Mouse (Mus musculus): ENCODE measurements around the gene Ano9. TPM values are rescaled to one million over a fixed set of nuclear protein-coding genes. Genes with fewer than 3 reads are reported as not detected.

Gene Ano9
- polyA plus RNA-seq, 1 experiment from 2014 or later, result 0.12 TPM

- no peaks in the 10 kb centered on the region for H3K27me3 ChIP-seq (ENCODE audit: control insufficient read depth, insufficient read depth, low read length)
- peaks cover 14% of the 10 kb centered on the region; the same call in 1 of the 2 replicates for H3K36me3 ChIP-seq (ENCODE audit: control insufficient read depth, insufficient read depth, low read length)
- under 1% methylated on average over 37 of the region's 37 CpGs for WGBS
Observed at GRCm38 (mm10) chr7:141061269-141061692, 56.3 kb downstream of the Ano9 start.

DNA sequence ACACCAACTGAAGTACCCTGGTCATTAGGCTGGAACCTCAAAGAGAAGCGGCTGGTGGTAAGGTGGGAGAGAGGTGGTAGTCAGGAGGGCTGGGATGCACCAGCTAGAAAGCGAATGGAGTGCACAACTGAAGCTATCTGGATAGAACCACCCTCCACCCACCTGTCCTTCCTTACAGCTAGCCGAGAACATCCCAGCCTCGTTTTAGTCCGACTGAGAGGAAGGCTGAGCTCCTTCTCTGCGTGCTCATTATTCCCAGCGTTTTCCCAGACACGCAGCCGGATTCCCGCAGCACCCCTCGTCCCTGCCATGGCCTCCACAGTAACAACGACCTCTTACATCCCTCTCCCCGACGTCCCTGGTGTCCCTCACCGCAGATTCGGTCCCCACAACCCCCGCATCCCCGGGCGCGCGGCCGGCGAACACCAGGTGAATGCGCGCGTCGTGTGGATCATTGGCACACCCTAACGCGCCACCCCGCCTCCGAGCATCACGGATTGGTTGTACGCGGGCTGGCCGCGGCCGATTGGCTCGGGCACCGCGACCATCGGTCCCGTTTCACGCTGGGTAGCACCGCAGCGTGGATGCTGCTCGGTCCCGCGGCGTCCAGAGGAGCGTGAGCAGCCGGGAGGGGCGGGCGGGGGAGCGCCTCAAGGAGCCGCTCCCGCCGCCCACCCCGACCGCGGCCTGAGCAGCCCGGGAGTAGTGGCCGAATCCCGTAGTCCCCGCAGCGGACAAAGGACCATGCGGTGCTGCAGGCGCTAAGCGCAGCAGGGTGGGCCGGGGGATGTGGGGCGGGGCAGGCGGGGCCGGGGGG, 57.0 kb downstream of the Ano9 start, which contains the start of gene B4galnt4:
Gene B4galnt4 (plus strand): TSS at position 679 of the 817 bp plus-strand sequence.
- DNase-seq (ENCODE audit: low spot score, missing footprints) (peak; percentile 97), ATAC-seq (ENCODE audit: low FRiP score) (peak; percentile 98)
- Histone ChIP-seq H3K4me1 (ENCODE audit: control insufficient read depth, insufficient read depth, low read length) (peaks cover 11% of the 10 kb centered on the region), H3K4me2 (peak within 1 kb of the TSS; percentile 93), H3K27me3 (ENCODE audit: control insufficient read depth, insufficient read depth, low read length) (no peaks in the 10 kb centered on the region), H3K27ac (ENCODE audit: low read depth, low read length) (peak within 1 kb of the TSS; percentile 54), H3K36me3 (ENCODE audit: control insufficient read depth, insufficient read depth, low read length) (peaks cover 13% of the 10 kb centered on the region; the same call in 1 of the 2 replicates), H3K9ac (ENCODE audit: low read length) (peak within 1 kb of the TSS; percentile 98), H3K4me3 (ENCODE audit: low read depth, low read length) (peak within 1 kb of the TSS; percentile 89), H3K9me3 (ENCODE audit: control insufficient read depth, low read length) (no peaks in the 10 kb centered on the region)
- 1% methylated on average over 71 of the region's 72 CpGs for WGBS

More at GRCm38 (mm10) chr7:141061269-141061692, 56.3 kb downstream of the Ano9 start:
- peak overlapping the region; percentile 54 for H3K27ac ChIP-seq (ENCODE audit: low read depth, low read length)
- H3K9ac ChIP-seq (ENCODE audit: low read length), result peak overlapping the region; percentile 98
- ATAC-seq (ENCODE audit: low FRiP score) (peak; percentile 80), DNase-seq (ENCODE audit: low spot score, missing footprints) (peak; percentile 96)
- peaks cover 11% of the 10 kb centered on the region for H3K4me1 ChIP-seq (ENCODE audit: control insufficient read depth, insufficient read depth, low read length)
- peak overlapping the region; percentile 89 for H3K4me3 ChIP-seq (ENCODE audit: low read depth, low read length)
- H3K4me2 ChIP-seq, result peak overlapping the region; percentile 93
- no peaks in the 10 kb centered on the region for H3K9me3 ChIP-seq (ENCODE audit: control insufficient read depth, low read length)

DNA sequence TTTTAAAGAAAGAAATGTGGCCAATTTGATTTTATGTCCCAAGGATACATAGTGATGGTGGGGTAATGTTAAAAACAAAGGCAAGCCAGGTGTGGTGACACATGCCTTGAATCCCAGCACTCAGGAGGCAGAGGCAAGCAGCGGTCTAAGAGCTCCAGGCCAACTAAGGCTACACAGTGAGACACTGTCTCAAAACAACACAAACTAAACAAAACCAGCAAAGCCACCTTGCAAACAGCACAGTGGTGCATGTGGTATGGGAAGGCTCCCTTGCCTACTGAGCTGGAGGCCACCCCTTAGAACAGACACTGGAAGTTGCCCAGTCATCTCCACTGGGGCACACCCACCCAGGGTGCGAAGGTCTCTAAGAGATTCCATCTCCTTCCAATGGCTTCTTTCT, 57.7 kb downstream of the Ano9 start:
- H3K36me3 ChIP-seq (ENCODE audit: control insufficient read depth, insufficient read depth, low read length), result peaks cover 10% of the 10 kb centered on the region; the same call in 1 of the 2 replicates
- no peak for ATAC-seq (ENCODE audit: low FRiP score)
- 63% methylated on average over 2 of the region's 2 CpGs for WGBS

DNA sequence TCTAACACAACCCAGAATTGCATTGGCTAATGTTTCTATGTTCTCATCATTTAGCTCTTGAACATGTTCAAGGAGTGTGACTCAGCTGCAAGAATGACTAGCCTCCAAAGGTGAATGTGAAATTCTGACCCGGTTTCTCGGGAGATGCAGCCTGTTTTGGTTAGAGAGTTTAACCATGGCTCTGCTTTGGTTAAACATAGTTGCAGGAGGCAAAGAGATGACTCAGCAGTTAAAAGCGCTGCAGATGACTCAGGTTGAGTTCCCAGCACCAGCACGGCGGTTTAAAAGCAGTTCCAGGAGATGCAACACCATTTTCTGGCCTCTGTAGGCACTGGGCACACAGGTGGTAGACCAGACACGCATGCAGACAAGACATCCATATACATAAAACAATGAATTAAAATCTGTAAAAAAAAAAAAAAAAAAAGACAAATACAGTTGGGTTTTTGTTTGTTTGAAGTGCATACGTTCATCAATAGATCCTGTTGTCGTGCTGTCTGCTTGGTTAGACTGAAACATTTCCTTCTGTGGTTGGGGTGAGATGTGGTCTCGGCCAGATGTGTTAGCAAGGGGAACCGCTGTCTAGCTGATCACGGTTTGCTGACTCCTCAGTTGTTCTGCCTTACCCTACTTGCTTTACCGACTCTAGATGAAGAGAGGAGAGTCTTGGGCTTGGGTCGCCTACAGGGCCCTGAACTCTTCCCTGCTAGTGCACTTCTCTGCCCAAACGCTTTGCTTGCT, 58.8 kb downstream of the Ano9 start:
- H3K9me3 ChIP-seq (ENCODE audit: control insufficient read depth, low read length), result no peaks in the 10 kb centered on the region
- DNase-seq (ENCODE audit: low spot score, missing footprints) (no peak), ATAC-seq (ENCODE audit: low FRiP score) (no peak)
- H3K27me3 ChIP-seq (ENCODE audit: control insufficient read depth, insufficient read depth, low read length), result no peaks in the 10 kb centered on the region
- H3K27ac ChIP-seq (ENCODE audit: low read depth, low read length), result no peak overlapping the region
- H3K9ac ChIP-seq (ENCODE audit: low read length), result no peak overlapping the region
- H3K36me3 ChIP-seq (ENCODE audit: control insufficient read depth, insufficient read depth, low read length), result no peaks in the 10 kb centered on the region; the same call in 1 of the 2 replicates
- no peak overlapping the region for H3K4me2 ChIP-seq
- WGBS, result 91% methylated on average over 14 of the region's 14 CpGs
- peaks cover 11% of the 10 kb centered on the region for H3K4me1 ChIP-seq (ENCODE audit: control insufficient read depth, insufficient read depth, low read length)
- no peak overlapping the region for H3K4me3 ChIP-seq (ENCODE audit: low read depth, low read length)

More for the DNA sequence above, 57.7 kb downstream of the Ano9 start:
- H3K4me2 ChIP-seq, result peak overlapping the region; percentile 93
- peak overlapping the region; percentile 98 for H3K9ac ChIP-seq (ENCODE audit: low read length)
- H3K27ac ChIP-seq (ENCODE audit: low read depth, low read length), result no peak overlapping the region
- no peaks in the 10 kb centered on the region for H3K27me3 ChIP-seq (ENCODE audit: control insufficient read depth, insufficient read depth, low read length)
- DNase-seq (ENCODE audit: low spot score, missing footprints), result no peak
- H3K9me3 ChIP-seq (ENCODE audit: control insufficient read depth, low read length), result no peaks in the 10 kb centered on the region
- peaks cover 11% of the 10 kb centered on the region for H3K4me1 ChIP-seq (ENCODE audit: control insufficient read depth, insufficient read depth, low read length)
- peak overlapping the region; percentile 89 for H3K4me3 ChIP-seq (ENCODE audit: low read depth, low read length)

GRCm38 (mm10) chr7:141057541-141057940, 60.1 kb downstream of the Ano9 start:
- Histone ChIP-seq H3K9me3 (ENCODE audit: control insufficient read depth, low read length) (no peaks in the 10 kb centered on the region), H3K9ac (ENCODE audit: low read length) (no peak overlapping the region), H3K27me3 (ENCODE audit: control insufficient read depth, insufficient read depth, low read length) (no peaks in the 10 kb centered on the region), H3K4me3 (ENCODE audit: low read depth, low read length) (no peak overlapping the region), H3K4me2 (no peak overlapping the region), H3K36me3 (ENCODE audit: control insufficient read depth, insufficient read depth, low read length) (no peaks in the 10 kb centered on the region), H3K4me1 (ENCODE audit: control insufficient read depth, insufficient read depth, low read length) (peaks cover 11% of the 10 kb centered on the region), H3K27ac (ENCODE audit: low read depth, low read length) (no peak overlapping the region)
- ATAC-seq (ENCODE audit: low FRiP score) (no peak), DNase-seq (ENCODE audit: low spot score, missing footprints) (no peak)
- WGBS, result 93% methylated on average over 1 of the region's 1 CpGs

GRCm38 (mm10) chr7:141056976-141057375, 60.6 kb downstream of the Ano9 start:
- no peaks in the 10 kb centered on the region for H3K36me3 ChIP-seq (ENCODE audit: control insufficient read depth, insufficient read depth, low read length)
- no peak overlapping the region for H3K4me2 ChIP-seq
- ATAC-seq (ENCODE audit: low FRiP score) (no peak), DNase-seq (ENCODE audit: low spot score, missing footprints) (no peak)
- no peaks in the 10 kb centered on the region for H3K9me3 ChIP-seq (ENCODE audit: control insufficient read depth, low read length)
- no peak overlapping the region for H3K4me3 ChIP-seq (ENCODE audit: low read depth, low read length)
- 93% methylated on average over 6 of the region's 6 CpGs for WGBS
- no peak overlapping the region for H3K27ac ChIP-seq (ENCODE audit: low read depth, low read length)
- no peaks in the 10 kb centered on the region for H3K27me3 ChIP-seq (ENCODE audit: control insufficient read depth, insufficient read depth, low read length)
- no peak overlapping the region for H3K9ac ChIP-seq (ENCODE audit: low read length)
- H3K4me1 ChIP-seq (ENCODE audit: control insufficient read depth, insufficient read depth, low read length), result peaks cover 7% of the 10 kb centered on the region

DNA sequence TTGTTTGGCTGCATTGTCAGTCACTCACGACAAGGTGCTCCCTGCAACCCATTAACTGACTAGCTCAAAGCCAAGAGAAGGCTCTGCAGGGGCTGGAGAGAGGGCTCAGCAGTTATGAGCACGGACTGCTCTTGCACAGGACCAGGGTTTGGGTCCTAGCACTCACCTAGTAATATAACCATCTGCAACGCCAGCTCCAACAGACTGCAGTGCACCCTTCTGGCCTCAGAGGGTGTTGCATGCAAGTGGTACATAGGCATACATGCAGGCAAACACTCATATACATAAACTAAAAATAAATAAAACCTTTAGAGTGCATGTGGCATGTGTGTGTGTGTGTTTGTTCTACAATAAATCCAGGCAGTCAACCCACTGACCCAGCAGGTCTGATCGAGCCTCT, 61.8 kb downstream of the Ano9 start:
- Histone ChIP-seq H3K27me3 (ENCODE audit: control insufficient read depth, insufficient read depth, low read length) (no peaks in the 10 kb centered on the region), H3K27ac (ENCODE audit: low read depth, low read length) (no peak overlapping the region), H3K9me3 (ENCODE audit: control insufficient read depth, low read length) (no peaks in the 10 kb centered on the region), H3K4me1 (ENCODE audit: control insufficient read depth, insufficient read depth, low read length) (no peaks in the 10 kb centered on the region), H3K9ac (ENCODE audit: low read length) (no peak overlapping the region), H3K4me2 (no peak overlapping the region), H3K36me3 (ENCODE audit: control insufficient read depth, insufficient read depth, low read length) (no peaks in the 10 kb centered on the region), H3K4me3 (ENCODE audit: low read depth, low read length) (no peak overlapping the region)
- DNase-seq (ENCODE audit: low spot score, missing footprints), result no peak
- no peak for ATAC-seq (ENCODE audit: low FRiP score)
- WGBS, result 83% methylated on average over 4 of the region's 4 CpGs

DNA sequence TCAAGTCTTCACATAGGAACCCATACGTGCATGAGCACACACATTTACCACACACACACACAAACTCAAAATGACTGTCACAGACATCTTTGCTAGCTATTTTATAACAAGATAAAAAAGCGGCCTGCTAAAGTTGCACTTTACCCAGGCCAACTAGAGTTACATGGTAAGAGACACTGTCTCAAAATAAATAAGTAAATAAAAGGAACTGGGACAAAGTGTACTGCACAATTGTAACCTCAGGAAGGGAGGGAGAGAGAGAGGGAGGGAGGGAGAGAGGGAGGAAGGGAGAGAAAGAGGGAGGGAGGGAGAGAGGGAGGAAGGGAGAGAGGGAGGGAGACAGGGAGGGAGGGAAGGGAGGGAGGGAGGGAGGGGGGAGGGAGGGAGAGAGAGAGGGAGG, 65.2 kb downstream of the Ano9 start:
- 75% methylated on average over 2 of the region's 2 CpGs for WGBS
- no peaks in the 10 kb centered on the region for H3K27me3 ChIP-seq (ENCODE audit: control insufficient read depth, insufficient read depth, low read length)
- no peaks in the 10 kb centered on the region for H3K9me3 ChIP-seq (ENCODE audit: control insufficient read depth, low read length)
- no peak overlapping the region for H3K27ac ChIP-seq (ENCODE audit: low read depth, low read length)
- H3K36me3 ChIP-seq (ENCODE audit: control insufficient read depth, insufficient read depth, low read length), result no peaks in the 10 kb centered on the region
- DNase-seq (ENCODE audit: low spot score, missing footprints) (no peak), ATAC-seq (ENCODE audit: low FRiP score) (no peak)
- no peak overlapping the region for H3K9ac ChIP-seq (ENCODE audit: low read length)
- H3K4me3 ChIP-seq (ENCODE audit: low read depth, low read length), result no peak overlapping the region
- H3K4me2 ChIP-seq, result no peak overlapping the region
- peaks cover 4% of the 10 kb centered on the region; the same call in 1 of the 2 replicates for H3K4me1 ChIP-seq (ENCODE audit: control insufficient read depth, insufficient read depth, low read length)

DNA sequence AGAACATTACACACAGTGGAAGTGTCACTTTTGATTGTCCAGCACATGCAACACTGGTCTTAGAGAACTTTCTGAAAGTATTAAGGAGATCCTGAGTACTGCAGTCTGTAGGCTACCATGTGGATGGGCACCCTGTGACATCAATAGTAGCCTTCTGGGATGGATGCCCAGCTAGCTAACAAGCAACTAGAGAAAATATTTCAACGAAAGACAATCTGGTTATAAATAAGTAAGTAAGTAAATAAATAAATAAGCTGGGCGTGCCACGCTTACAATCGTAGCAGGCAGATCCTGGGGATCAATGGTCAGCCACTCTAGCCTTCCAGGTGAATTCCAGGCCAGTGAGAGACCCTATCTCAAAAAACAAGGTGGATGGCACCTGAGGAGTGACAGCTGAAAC, 65.6 kb downstream of the Ano9 start:
- WGBS, result 90% methylated on average over 4 of the region's 4 CpGs
- Histone ChIP-seq H3K4me3 (ENCODE audit: low read depth, low read length) (no peak overlapping the region), H3K27me3 (ENCODE audit: control insufficient read depth, insufficient read depth, low read length) (no peaks in the 10 kb centered on the region), H3K9me3 (ENCODE audit: control insufficient read depth, low read length) (no peaks in the 10 kb centered on the region), H3K9ac (ENCODE audit: low read length) (no peak overlapping the region), H3K36me3 (ENCODE audit: control insufficient read depth, insufficient read depth, low read length) (no peaks in the 10 kb centered on the region), H3K4me2 (no peak overlapping the region), H3K27ac (ENCODE audit: low read depth, low read length) (no peak overlapping the region), H3K4me1 (ENCODE audit: control insufficient read depth, insufficient read depth, low read length) (peaks cover 4% of the 10 kb centered on the region; the same call in 1 of the 2 replicates)
- ATAC-seq (ENCODE audit: low FRiP score), result no peak
- DNase-seq (ENCODE audit: low spot score, missing footprints), result no peak
